Mouse (Mus musculus): Measurements from ENCODE around the gene Rest. TPM values are rescaled to one million over a fixed set of nuclear protein-coding genes. Genes with fewer than 3 reads are reported as not detected.

Rest gene
- total and polyA plus RNA-seq, 2 experiments = 3.7 to 9.8 TPM

DNA sequence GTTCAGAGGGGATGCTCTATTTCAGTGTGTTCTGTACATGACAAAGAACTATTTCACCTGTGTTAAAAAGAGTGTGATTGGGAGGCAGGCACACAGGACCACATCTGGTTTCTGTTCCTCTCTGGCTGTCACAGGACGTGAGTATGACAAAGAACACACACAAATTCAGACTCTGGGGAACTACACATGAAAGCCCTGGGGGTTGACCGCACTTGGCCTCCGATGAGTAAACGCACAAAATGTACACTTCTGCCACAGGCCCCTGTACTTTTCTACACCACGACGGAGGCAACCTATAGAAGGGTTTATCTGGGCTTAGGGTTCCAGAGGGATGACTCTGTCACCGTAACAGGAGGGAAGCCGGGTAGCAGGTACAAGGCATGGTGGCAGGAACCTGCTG lies 24.4 kb downstream of the Rest start:
- H3K36me3 ChIP-seq (ENCODE audit: control insufficient read depth, insufficient read depth, low read length) = peaks cover 20% of the 10 kb centered on the region
- no peak for DNase-seq (ENCODE audit: extremely low read depth, low read depth, low spot score)

DNA sequence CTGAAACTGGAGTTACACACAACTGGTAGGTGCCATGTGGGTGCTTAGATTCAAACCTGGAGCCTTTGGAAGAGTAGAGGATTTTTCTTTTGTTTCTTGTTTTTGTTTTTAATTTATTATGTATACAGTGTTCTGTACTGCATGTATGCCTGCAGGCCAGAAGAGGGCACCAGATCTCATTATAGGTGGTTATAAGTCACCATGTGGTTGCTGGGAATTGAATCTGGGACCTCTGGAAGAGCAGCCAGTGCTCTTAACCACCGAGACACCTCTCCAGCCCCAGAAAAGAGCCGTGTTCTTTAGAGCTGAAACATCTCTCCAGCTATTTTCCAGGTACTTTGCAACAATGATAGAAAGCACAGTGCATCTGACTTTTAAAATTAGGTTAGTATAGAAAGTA lies 25.3 kb downstream of the Rest start:
- Histone ChIP-seq H3K4me1 (ENCODE audit: control insufficient read depth, insufficient read depth, low read length) (no peaks in the 10 kb centered on the region), H3K36me3 (ENCODE audit: control insufficient read depth, insufficient read depth, low read length) (peaks cover 20% of the 10 kb centered on the region), H3K27me3 (ENCODE audit: control insufficient read depth, insufficient read depth, low read length) (no peaks in the 10 kb centered on the region), H3K9ac (ENCODE audit: low read depth, low read length) (no peak overlapping the region), H3K4me3 (ENCODE audit: insufficient read depth, low read depth, low read length) (no peak overlapping the region), H3K79me2 (ENCODE audit: control insufficient read depth, insufficient read depth, low read length) (no peaks in the 10 kb centered on the region), H3K27ac (replicated peaks; ENCODE audit: insufficient read depth, low read depth, low read length) (no peak overlapping the region)
- no peak for DNase-seq (ENCODE audit: extremely low read depth, low read depth, low spot score)
- TF ChIP-seq CTCF (IDR thresholded peaks at IDR 0.05; ENCODE audit: low read depth, low read length) (no peak), POLR2A (IDR thresholded peaks at IDR 0.05; ENCODE audit: extremely low read depth, insufficient read depth, low read length) (no peak)
- WGBS = 96% methylated on average over 2 of the region's 2 CpGs

More for the DNA sequence above, 24.4 kb downstream of the Rest start:
- 81% methylated on average over 8 of the region's 8 CpGs for WGBS
- no peak overlapping the region for H3K9ac ChIP-seq (ENCODE audit: low read depth, low read length)
- TF ChIP-seq POLR2A (IDR thresholded peaks at IDR 0.05; ENCODE audit: extremely low read depth, insufficient read depth, low read length) (no peak), CTCF (IDR thresholded peaks at IDR 0.05; ENCODE audit: low read depth, low read length) (no peak)
- no peaks in the 10 kb centered on the region for H3K79me2 ChIP-seq (ENCODE audit: control insufficient read depth, insufficient read depth, low read length)
- H3K4me3 ChIP-seq (ENCODE audit: insufficient read depth, low read depth, low read length) = no peak overlapping the region
- H3K27me3 ChIP-seq (ENCODE audit: control insufficient read depth, insufficient read depth, low read length) = no peaks in the 10 kb centered on the region
- H3K27ac ChIP-seq (replicated peaks; ENCODE audit: insufficient read depth, low read depth, low read length) = no peak overlapping the region
- no peaks in the 10 kb centered on the region for H3K4me1 ChIP-seq (ENCODE audit: control insufficient read depth, insufficient read depth, low read length)

DNA sequence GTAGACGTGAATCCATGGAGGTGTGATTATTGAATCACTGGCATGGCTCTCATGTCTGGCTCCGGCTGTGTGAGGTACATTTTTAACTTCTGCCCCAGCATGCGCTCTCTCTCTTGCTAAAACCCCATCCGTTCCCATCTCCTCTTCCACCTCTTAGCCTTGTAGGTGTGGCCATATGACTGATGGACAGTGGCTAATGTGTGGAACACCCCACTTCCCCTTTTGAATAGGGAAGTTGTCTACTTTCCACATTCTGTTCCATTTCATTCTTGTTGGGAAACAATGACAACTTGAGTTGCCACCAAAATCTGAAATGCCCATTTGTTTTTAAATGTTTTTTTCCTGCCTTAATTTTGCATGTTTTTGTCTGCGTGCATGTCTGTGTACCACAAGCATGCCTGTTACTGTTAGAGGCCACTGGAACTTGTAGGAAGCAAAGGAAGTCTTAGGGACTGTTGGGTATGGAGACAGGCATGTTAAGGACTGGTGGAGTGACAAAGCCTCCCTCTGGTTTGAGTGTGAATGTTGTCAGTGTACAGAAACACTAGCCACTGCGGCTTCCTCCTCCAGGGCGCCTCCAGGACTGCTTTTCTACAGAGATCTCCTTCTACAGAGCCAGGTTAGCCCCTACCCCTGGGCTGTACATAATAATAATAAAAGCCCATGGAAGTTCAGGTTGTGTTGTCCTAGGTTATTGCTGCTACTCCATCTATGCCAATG lies 27.7 kb downstream of the Rest start:
- Histone ChIP-seq H3K36me3 (ENCODE audit: control insufficient read depth, insufficient read depth, low read length) (peaks cover 23% of the 10 kb centered on the region), H3K27me3 (ENCODE audit: control insufficient read depth, insufficient read depth, low read length) (no peaks in the 10 kb centered on the region), H3K4me3 (ENCODE audit: insufficient read depth, low read depth, low read length) (no peak overlapping the region), H3K4me1 (ENCODE audit: control insufficient read depth, insufficient read depth, low read length) (no peaks in the 10 kb centered on the region), H3K79me2 (ENCODE audit: control insufficient read depth, insufficient read depth, low read length) (no peaks in the 10 kb centered on the region), H3K27ac (replicated peaks; ENCODE audit: insufficient read depth, low read depth, low read length) (no peak overlapping the region), H3K9ac (ENCODE audit: low read depth, low read length) (no peak overlapping the region)
- no peak for DNase-seq (ENCODE audit: extremely low read depth, low read depth, low spot score)
- WGBS = 89% methylated on average over 7 of the region's 7 CpGs
- no peak for TF ChIP-seq CTCF (IDR thresholded peaks at IDR 0.05; ENCODE audit: low read depth, low read length)
- no peak for TF ChIP-seq POLR2A (IDR thresholded peaks at IDR 0.05; ENCODE audit: extremely low read depth, insufficient read depth, low read length)

DNA sequence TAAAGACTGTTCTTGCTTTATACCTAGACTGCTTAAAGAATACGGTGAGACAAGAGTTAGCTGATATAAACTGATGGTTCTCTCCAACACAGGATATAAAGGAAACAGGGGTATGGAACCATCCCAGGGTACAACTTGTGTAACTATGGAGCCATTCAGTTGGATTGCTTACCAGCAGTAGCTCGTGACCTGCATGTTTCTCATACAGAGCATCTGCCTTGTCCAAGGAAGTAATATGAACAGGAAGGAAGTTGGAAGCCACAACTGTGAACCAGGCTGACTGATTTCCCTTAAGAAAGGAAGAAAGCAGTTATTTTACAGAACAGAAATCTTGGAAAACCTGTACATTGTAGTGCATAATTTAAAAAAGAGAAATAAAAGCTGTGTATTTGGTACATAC lies 34.2 kb downstream of the Rest start:
- Histone ChIP-seq H3K27ac (replicated peaks; ENCODE audit: insufficient read depth, low read depth, low read length) (no peak overlapping the region), H3K9ac (ENCODE audit: low read depth, low read length) (no peak overlapping the region), H3K27me3 (ENCODE audit: control insufficient read depth, insufficient read depth, low read length) (no peaks in the 10 kb centered on the region), H3K36me3 (ENCODE audit: control insufficient read depth, insufficient read depth, low read length) (peaks cover 22% of the 10 kb centered on the region), H3K4me3 (ENCODE audit: insufficient read depth, low read depth, low read length) (no peak overlapping the region), H3K79me2 (ENCODE audit: control insufficient read depth, insufficient read depth, low read length) (no peaks in the 10 kb centered on the region), H3K4me1 (ENCODE audit: control insufficient read depth, insufficient read depth, low read length) (no peaks in the 10 kb centered on the region)
- 86% methylated on average over 2 of the region's 2 CpGs for WGBS
- DNase-seq (ENCODE audit: extremely low read depth, low read depth, low spot score) = no peak
- TF ChIP-seq POLR2A (IDR thresholded peaks at IDR 0.05; ENCODE audit: extremely low read depth, insufficient read depth, low read length) (no peak), CTCF (IDR thresholded peaks at IDR 0.05; ENCODE audit: low read depth, low read length) (no peak)

DNA sequence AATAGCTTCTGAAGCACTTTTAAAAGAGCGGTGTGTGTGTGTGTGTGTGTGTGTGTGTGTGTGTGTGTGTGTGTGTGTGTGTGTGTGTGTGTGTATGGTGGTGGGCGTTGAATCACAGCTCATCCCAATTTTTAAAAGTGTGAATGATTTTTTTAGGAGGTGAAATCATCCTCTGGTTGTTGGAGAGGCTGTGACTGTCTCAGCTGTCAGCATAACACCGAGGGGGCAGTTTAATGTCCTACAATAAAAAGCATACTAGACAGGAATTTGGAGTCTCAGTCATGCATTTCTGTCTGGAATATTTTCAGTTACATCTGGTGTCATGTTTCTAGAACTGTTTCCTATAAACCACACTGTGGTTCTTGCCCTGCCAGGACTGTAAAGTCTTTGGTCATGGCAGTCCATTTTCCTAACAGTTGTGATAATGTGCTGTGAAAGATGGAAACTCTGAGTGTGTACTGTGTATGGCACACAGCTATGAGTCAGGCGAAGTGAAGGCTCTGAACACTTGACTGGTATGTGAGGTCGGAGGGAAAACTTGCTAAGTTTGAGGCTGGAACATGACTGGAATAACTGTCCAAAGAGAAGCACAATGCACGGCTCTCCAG lies 36.1 kb downstream of the Rest start:
- no peak overlapping the region for H3K27ac ChIP-seq (replicated peaks; ENCODE audit: insufficient read depth, low read depth, low read length)
- H3K36me3 ChIP-seq (ENCODE audit: control insufficient read depth, insufficient read depth, low read length) = peaks cover 31% of the 10 kb centered on the region
- no peak for TF ChIP-seq POLR2A (IDR thresholded peaks at IDR 0.05; ENCODE audit: extremely low read depth, insufficient read depth, low read length)
- no peak for TF ChIP-seq CTCF (IDR thresholded peaks at IDR 0.05; ENCODE audit: low read depth, low read length)
- WGBS = 92% methylated on average over 6 of the region's 6 CpGs
- H3K4me3 ChIP-seq (ENCODE audit: insufficient read depth, low read depth, low read length) = no peak overlapping the region
- DNase-seq (ENCODE audit: extremely low read depth, low read depth, low spot score) = no peak
- no peaks in the 10 kb centered on the region for H3K79me2 ChIP-seq (ENCODE audit: control insufficient read depth, insufficient read depth, low read length)
- H3K27me3 ChIP-seq (ENCODE audit: control insufficient read depth, insufficient read depth, low read length) = no peaks in the 10 kb centered on the region
- H3K4me1 ChIP-seq (ENCODE audit: control insufficient read depth, insufficient read depth, low read length) = no peaks in the 10 kb centered on the region
- H3K9ac ChIP-seq (ENCODE audit: low read depth, low read length) = no peak overlapping the region

All from liver, adult 2 months (tissue).